Mouse (Mus musculus) C2C12 (cell line): ENCODE measurements around the gene Simc1.

ENCODE experiments used
- CTCF ChIP-seq: IDR thresholded peaks from one replicate; pipeline ENCODE4 v1.5.1; 2011; ENCODE audit not compliant: control insufficient read depth, insufficient read depth, insufficient read length
- FOSL1 ChIP-seq: IDR thresholded peaks from one replicate; pipeline ENCODE4 v1.8.0; 2011; ENCODE audit warnings: mild to moderate bottlenecking, low read length; ENCODE audit not compliant: poor library complexity, insufficient read depth, severe bottlenecking
- MAX ChIP-seq: IDR thresholded peaks from one replicate; pipeline ENCODE4 v1.6.1; 2011; ENCODE audit warnings: mild to moderate bottlenecking, control low read depth

DNA sequence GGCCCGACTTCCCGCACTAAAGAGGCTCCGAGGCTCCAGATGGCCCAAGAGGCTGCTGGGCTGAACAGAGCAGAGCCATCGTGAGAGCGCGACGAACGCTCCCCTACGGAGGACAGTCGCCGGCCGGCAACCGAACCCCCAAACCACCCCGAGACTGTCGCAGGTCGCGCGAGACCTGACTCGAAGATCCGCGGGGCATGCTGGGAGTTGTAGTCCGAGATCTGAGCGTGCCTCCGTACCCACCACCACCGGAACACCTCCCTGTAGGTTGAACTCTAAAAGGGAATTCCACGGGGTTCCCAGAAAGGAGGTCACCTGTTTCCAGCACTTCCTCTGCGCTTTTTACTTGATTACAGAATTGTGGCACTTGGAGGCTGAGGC, 61.6 kb downstream of the Simc1 start, which contains the start of gene 4833439L19Rik:
- TF ChIP-seq CTCF (no peak), FOSL1 (no peak), MAX (no peak)
